Comparison of ENCODE assay signal across 8 mouse cellular contexts in the genomic region with DNA sequence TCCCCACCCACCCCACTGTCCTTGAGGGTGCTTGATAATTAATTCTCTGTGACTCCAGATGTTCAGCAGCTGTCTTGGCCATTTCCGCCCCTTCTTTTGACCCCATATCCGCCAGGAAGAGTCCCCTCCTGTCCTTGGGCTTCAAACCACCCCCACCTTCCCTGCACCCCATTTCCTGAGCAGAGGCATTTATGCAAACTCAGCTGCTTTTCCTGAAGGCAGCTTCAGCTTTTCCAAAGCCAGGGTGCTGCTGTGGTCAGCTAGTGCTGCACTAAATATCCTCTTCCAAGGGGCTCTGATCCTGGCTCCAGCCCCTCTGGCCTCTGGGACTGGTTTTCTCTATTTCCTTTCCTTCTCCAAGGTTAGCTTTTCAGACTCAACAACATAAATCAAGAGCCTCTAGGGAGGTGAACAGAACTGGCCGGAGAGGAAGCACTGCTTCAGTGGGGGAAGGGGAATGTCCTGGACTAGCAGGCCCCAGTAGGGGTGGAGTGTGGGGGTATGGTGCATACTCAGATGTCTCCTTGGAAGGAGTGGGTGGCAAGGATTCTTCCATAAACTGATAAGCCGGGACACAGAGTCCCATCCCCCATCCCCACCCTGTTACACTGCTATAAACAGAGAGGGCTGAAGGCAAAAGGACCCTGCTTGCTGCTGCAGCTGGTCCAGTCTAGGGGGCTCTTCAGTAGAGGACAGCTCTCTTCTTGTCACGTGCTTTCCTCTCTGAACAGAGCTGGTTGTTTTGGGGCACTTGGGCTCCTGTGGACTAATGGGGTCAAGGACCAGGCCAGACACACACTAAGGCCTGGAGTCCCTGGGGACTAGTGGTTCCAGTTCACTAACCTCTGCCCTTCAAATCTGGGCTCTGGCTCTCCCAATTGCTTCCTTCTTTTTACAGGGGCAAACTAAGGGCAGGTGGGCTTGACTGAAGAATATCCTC. TPM values are rescaled to one million over a fixed set of nuclear protein-coding genes. Genes with fewer than 3 reads are reported as not detected.
DNase-seq lines count a peak whose midpoint lies in the region; ATAC-seq and TF ChIP-seq lines count a peak whose summit lies in the region.

No protein-coding gene starts in this region.

- H3K9ac ChIP-seq in heart, embryonic 16.5 days (ENCODE audit: low read length), result no peak overlapping the region

- no peak for TF ChIP-seq CTCF in E14TG2a.4 (conservative IDR thresholded peaks at IDR 0.05; ENCODE audit: low read length)
- no peak for TF ChIP-seq CTCF in thymus, adult 2 months (IDR thresholded peaks at IDR 0.05; ENCODE audit: borderline replicate concordance, control insufficient read depth, extremely low read depth, insufficient read depth, low read length, poor library complexity)

- peak; percentile 70 for ATAC-seq in heart, embryonic 16.5 days (replicated peaks; ENCODE audit: extremely low read depth, insufficient read depth, low FRiP score)

- H3ac ChIP-seq in myocyte (ENCODE audit: control insufficient read depth, insufficient read length), result no peak overlapping the region

- TF ChIP-seq POLR2A in myocyte (IDR thresholded peaks at IDR 0.05; ENCODE audit: insufficient read length, low read depth), result no peak
- no peak for TF ChIP-seq POLR2A in thymus, adult 2 months (IDR thresholded peaks at IDR 0.05; ENCODE audit: control insufficient read depth, extremely low read depth, insufficient read depth, low read length, poor library complexity)

- H3K36me3 ChIP-seq in E14TG2a.4 (ENCODE audit: insufficient read depth, low read length) (no peaks in the 10 kb centered on the region), myocyte (ENCODE audit: control insufficient read depth, insufficient read depth) (no peaks in the 10 kb centered on the region)
- no peaks in the 10 kb centered on the region for H3K36me3 ChIP-seq in heart, embryonic 16.5 days (ENCODE audit: control insufficient read depth, insufficient read depth)
- no peaks in the 10 kb centered on the region for H3K36me3 ChIP-seq in thymus, adult 2 months (ENCODE audit: control insufficient read depth, insufficient read depth, low read length)

- WGBS in heart, embryonic 16.5 days, result 28% methylated on average over 5 of the region's 5 CpGs
- 69% methylated on average over 5 of the region's 5 CpGs for WGBS in thymus, adult 2 months

- H3K79me2 ChIP-seq in myocyte (ENCODE audit: control insufficient read depth, insufficient read depth), result no peaks in the 10 kb centered on the region

- peak; percentile 72 to 80 for DNase-seq in adrenal gland, postnatal 36 days
- peak; percentile 86 for DNase-seq in kidney, postnatal 14 days
- DNase-seq in thymus, adult 2 months, result no peak
- no peak for DNase-seq in spleen, postnatal 4 days (ENCODE audit: low spot score in 2 of 2)
- DNase-seq in cerebellum, adult 9-10 months, result no peak

- H3K4me1 ChIP-seq in E14TG2a.4 (replicated peaks; ENCODE audit: low read depth, low read length), result peaks cover 51% of the 10 kb centered on the region
- peaks cover 14% of the 10 kb centered on the region for H3K4me1 ChIP-seq in heart, embryonic 16.5 days (ENCODE audit: control insufficient read depth, insufficient read depth, low read length)
- H3K4me1 ChIP-seq in thymus, adult 2 months (replicated peaks; ENCODE audit: control insufficient read depth, insufficient read depth, low read length), result no peaks in the 10 kb centered on the region; the same call in none of the 2 replicates

- H3K4me3 ChIP-seq in E14TG2a.4 (replicated peaks; ENCODE audit: low read length), result peak overlapping the region; percentile 23; the same call in 1 of the 2 replicates
- H3K4me3 ChIP-seq in heart, embryonic 16.5 days (ENCODE audit: low read length), result no peak overlapping the region
- no peak overlapping the region for H3K4me3 ChIP-seq in myocyte
- no peak overlapping the region for H3K4me3 ChIP-seq in thymus, adult 2 months (ENCODE audit: control insufficient read depth, insufficient read depth, low read length)

- no peak overlapping the region; the same call in 1 of the 2 replicates for H3K4me2 ChIP-seq in heart, embryonic 16.5 days (ENCODE audit: low read depth, low read length)
- peak overlapping the region; percentile 13 for H3K4me2 ChIP-seq in myocyte (ENCODE audit: low read depth)

- H3K27me3 ChIP-seq in E14TG2a.4 (ENCODE audit: insufficient read depth, low read length), result no peaks in the 10 kb centered on the region
- no peaks in the 10 kb centered on the region for H3K27me3 ChIP-seq in heart, embryonic 16.5 days (ENCODE audit: control insufficient read depth, insufficient read depth, low read length)
- no peaks in the 10 kb centered on the region for H3K27me3 ChIP-seq in myocyte (ENCODE audit: control insufficient read depth, insufficient read depth, insufficient read length)
- H3K27me3 ChIP-seq in thymus, adult 2 months (ENCODE audit: control insufficient read depth, insufficient read depth, low read length), result no peaks in the 10 kb centered on the region

- peak overlapping the region; percentile 76 for H3K27ac ChIP-seq in heart, embryonic 16.5 days (ENCODE audit: low read length)
- H3K27ac ChIP-seq in thymus, adult 2 months (ENCODE audit: control insufficient read depth, insufficient read depth, low read length), result no peak overlapping the region

- H3K9me3 ChIP-seq in E14TG2a.4 (ENCODE audit: low read length), result no peaks in the 10 kb centered on the region
- no peaks in the 10 kb centered on the region for H3K9me3 ChIP-seq in heart, embryonic 16.5 days (replicated peaks; ENCODE audit: control insufficient read depth, low read length)

TF ChIP-seq in myocyte, 11 proteins besides CTCF, POLR2A, EP300 and RAD21:
- TF ChIP-seq POLR2AphosphoS2 (IDR thresholded peaks at IDR 0.05; ENCODE audit: insufficient read length, low read depth), result no peak
- no peak for TF ChIP-seq MYOG (IDR thresholded peaks at IDR 0.05; ENCODE audit: control insufficient read depth in 1 of 3, insufficient read depth in 1 of 3, insufficient read length in 2 of 3, low read depth in 2 of 3)
- no peak for TF ChIP-seq CEBPB (IDR thresholded peaks at IDR 0.05; ENCODE audit: insufficient read depth, poor library complexity, severe bottlenecking)
- no peak for TF ChIP-seq SRF (IDR thresholded peaks at IDR 0.05; ENCODE audit: control insufficient read depth, insufficient read length, low read depth)
- TF ChIP-seq TCF3 (IDR thresholded peaks at IDR 0.05; ENCODE audit: insufficient read length, low read depth), result no peak
- no peak for TF ChIP-seq MAX (IDR thresholded peaks at IDR 0.05; ENCODE audit: low read depth)
- TF ChIP-seq REST (IDR thresholded peaks at IDR 0.05; ENCODE audit: insufficient read depth, insufficient read length), result no peak
- no peak for TF ChIP-seq USF1 (IDR thresholded peaks at IDR 0.05; ENCODE audit: low read depth)
- no peak for TF ChIP-seq MYOD1 (IDR thresholded peaks at IDR 0.05; ENCODE audit: control insufficient read depth in 1 of 3, insufficient read length in 2 of 3, low read depth in 2 of 3)
- no peak for TF ChIP-seq TCF12 (IDR thresholded peaks at IDR 0.05; ENCODE audit: insufficient read depth, poor library complexity, severe bottlenecking)

RNA-seq across cellular contexts. Expression of gene Abhd16b, which starts 5.4 kb away (rescaled TPM):
- not detected for total RNA-seq in adrenal gland, postnatal 36 days (2021)
- 0.17 and 0.19 TPM in 2 replicates for polyA plus RNA-seq in heart, embryonic 16.5 days (2015; fragmentation: Nextera tagmentation; extraction: Ambion mirVana)
- polyA plus RNA-seq in myocyte (2012; fragmentation: generic; extraction: Trizol), result 0.06 TPM
- 0.13 and 0.16 TPM in 2 replicates for polyA plus RNA-seq in thymus, adult 2 months (2012; rRNA removed)

RNA-seq across cellular contexts. Expression of gene Tpd52l2, which starts 9.3 kb away (rescaled TPM):
- total RNA-seq in adrenal gland, postnatal 36 days (2021), result 100 to 1,000 TPM; 104 to 114 TPM
- 123 and 125 TPM in 2 replicates for polyA plus RNA-seq in heart, embryonic 16.5 days (2015; fragmentation: Nextera tagmentation; extraction: Ambion mirVana)
- 108 TPM for polyA plus RNA-seq in myocyte (2012; fragmentation: generic; extraction: Trizol)
- polyA plus RNA-seq in thymus, adult 2 months (2012; rRNA removed), result 54.2 and 54.7 TPM in 2 replicates

RNA-seq across cellular contexts. Expression of gene Zbtb46, which starts 28.4 kb away (rescaled TPM):
- total RNA-seq in adrenal gland, postnatal 36 days (2021), result 10 to 100 TPM; 16.7 to 17.5 TPM
- 9.8 and 10.3 TPM in 2 replicates for polyA plus RNA-seq in heart, embryonic 16.5 days (2015; fragmentation: Nextera tagmentation; extraction: Ambion mirVana)
- 1.3 TPM for polyA plus RNA-seq in myocyte (2012; fragmentation: generic; extraction: Trizol)
- polyA plus RNA-seq in thymus, adult 2 months (2012; rRNA removed), result 4.8 and 5.3 TPM in 2 replicates

RNA-seq across cellular contexts. Expression of gene Dnajc5, which starts 32.7 kb away (rescaled TPM):
- 10 to 100 TPM; 92.9 to 93.7 TPM for total RNA-seq in adrenal gland, postnatal 36 days (2021)
- polyA plus RNA-seq in heart, embryonic 16.5 days (2015; fragmentation: Nextera tagmentation; extraction: Ambion mirVana), result 77.9 and 82.1 TPM in 2 replicates
- polyA plus RNA-seq in myocyte (2012; fragmentation: generic; extraction: Trizol), result 67.7 TPM
- 140 and 146 TPM in 2 replicates for polyA plus RNA-seq in thymus, adult 2 months (2012; rRNA removed)

Comparison
In these comparisons a context has a peak if more than half of its experiments do, and no peak if none do; other contexts are left out.
1. DNase-seq: peak in adrenal gland, postnatal 36 days (2 of 2) and kidney, postnatal 14 days (single experiment); none in thymus, adult 2 months (single experiment), spleen, postnatal 4 days (0 of 2) and cerebellum, adult 9-10 months (single experiment).